Mouse (Mus musculus): ENCODE measurements around the gene Dpt. TPM values are rescaled to one million over a fixed set of nuclear protein-coding genes. Genes with fewer than 3 reads are reported as not detected.
"Not testable (repeated sequence)": the region's sequence is repeated elsewhere in the genome, so short reads cannot be mapped to it uniquely, and the experiment has no call there.

The Dpt gene
- polyA plus RNA-seq, 1 experiment from 2014 or later, result 8.4 TPM

- Histone ChIP-seq H3K9ac (no peak overlapping the region), H3K4me2 (no peak overlapping the region), H3K4me3 (no peak overlapping the region), H3K9me3 (no peaks in the 10 kb centered on the region), H3K36me3 (no peaks in the 10 kb centered on the region), H3K27ac (replicated peaks) (no peak overlapping the region), H3K4me1 (no peaks in the 10 kb centered on the region), H3K27me3 (replicated peaks) (no peaks in the 10 kb centered on the region)
- no peak for ATAC-seq (ENCODE audit: extremely low read depth, insufficient number of reproducible peaks, low FRiP score, low TSS enrichment)
- 81% methylated on average over 1 of the region's 1 CpGs for WGBS
Measured at GRCm38 (mm10) chr1:164821307-164821706, 24.9 kb downstream of the Dpt start.

DNA sequence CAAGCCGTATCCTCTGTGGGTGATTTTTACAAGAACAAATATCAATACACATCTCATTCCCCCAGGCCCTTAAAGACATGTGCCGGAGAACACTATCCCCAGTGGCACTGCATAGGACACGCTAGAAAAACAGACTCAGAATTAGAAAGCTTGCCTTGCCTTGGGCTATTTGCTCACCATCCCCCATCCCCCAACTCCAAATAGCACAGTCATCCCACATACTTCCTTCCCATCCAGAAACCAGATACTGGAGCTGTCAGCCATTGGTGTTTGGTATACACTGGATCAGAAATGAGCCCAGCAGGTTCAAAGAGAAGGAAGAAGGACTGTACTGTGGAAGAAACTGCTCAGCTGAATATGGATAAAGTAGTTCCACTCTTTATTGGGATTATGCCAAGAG, 25.4 kb downstream of the Dpt start:
- no peak overlapping the region for H3K4me3 ChIP-seq
- no peaks in the 10 kb centered on the region for H3K36me3 ChIP-seq
- H3K4me1 ChIP-seq, result no peaks in the 10 kb centered on the region
- WGBS, result 70% methylated on average over 3 of the region's 3 CpGs
- H3K9me3 ChIP-seq, result no peaks in the 10 kb centered on the region
- no peak overlapping the region for H3K4me2 ChIP-seq
- no peak overlapping the region for H3K9ac ChIP-seq
- no peaks in the 10 kb centered on the region for H3K27me3 ChIP-seq (replicated peaks)
- H3K27ac ChIP-seq (replicated peaks), result no peak overlapping the region
- no peak for ATAC-seq (ENCODE audit: extremely low read depth, insufficient number of reproducible peaks, low FRiP score, low TSS enrichment)

DNA sequence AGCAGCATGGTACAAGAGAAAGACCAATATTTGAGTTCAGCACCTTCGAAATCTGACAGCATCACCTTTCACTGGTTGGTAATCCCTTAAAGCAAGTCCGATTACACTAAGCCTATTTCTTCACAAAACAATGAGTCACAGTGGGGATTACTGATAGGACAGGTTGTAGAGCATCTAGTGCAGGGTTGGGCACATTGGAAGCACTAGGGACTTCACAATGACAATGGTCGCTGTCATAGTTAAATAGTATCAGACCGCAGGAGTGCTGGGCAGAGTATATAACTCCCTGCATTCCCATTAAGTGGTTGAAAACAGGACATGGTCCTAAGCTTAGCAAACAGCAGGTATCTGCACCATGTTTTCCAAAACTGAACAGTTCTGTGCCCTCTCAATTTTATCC, 25.8 kb downstream of the Dpt start:
- Histone ChIP-seq H3K27ac (replicated peaks) (no peak overlapping the region), H3K36me3 (no peaks in the 10 kb centered on the region), H3K9me3 (no peaks in the 10 kb centered on the region), H3K4me1 (no peaks in the 10 kb centered on the region), H3K27me3 (replicated peaks) (no peaks in the 10 kb centered on the region), H3K9ac (no peak overlapping the region), H3K4me3 (no peak overlapping the region), H3K4me2 (no peak overlapping the region)
- no peak for ATAC-seq (ENCODE audit: extremely low read depth, insufficient number of reproducible peaks, low FRiP score, low TSS enrichment)
- 68% methylated on average over 4 of the region's 4 CpGs for WGBS

GRCm38 (mm10) chr1:164824896-164825295, 28.5 kb downstream of the Dpt start:
- Histone ChIP-seq H3K27ac (replicated peaks) (no peak overlapping the region), H3K9ac (no peak overlapping the region), H3K9me3 (no peaks in the 10 kb centered on the region), H3K27me3 (replicated peaks) (no peaks in the 10 kb centered on the region), H3K4me2 (no peak overlapping the region), H3K36me3 (no peaks in the 10 kb centered on the region), H3K4me3 (no peak overlapping the region), H3K4me1 (no peaks in the 10 kb centered on the region)
- WGBS, result 52% methylated on average over 2 of the region's 2 CpGs
- no peak for ATAC-seq (ENCODE audit: extremely low read depth, insufficient number of reproducible peaks, low FRiP score, low TSS enrichment)

DNA sequence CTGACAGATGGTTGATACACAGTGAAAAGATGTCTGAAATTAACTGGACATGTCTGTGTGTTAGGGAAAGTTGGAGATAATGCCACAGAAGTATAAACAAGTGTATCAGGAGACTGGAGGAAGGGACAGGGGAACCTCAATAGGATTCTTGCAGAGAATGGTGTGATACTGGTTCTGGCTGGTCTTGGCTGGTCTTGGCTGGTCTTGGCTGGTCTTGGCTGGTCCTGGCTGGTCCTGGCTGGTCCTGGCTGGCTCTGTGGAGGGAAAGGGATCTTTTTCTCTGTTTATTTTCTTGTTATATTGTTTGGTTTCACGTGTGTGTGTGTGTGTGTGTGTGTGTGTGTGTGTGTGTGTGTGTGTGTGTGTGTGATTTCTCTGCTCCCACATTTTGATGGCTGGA, 33.4 kb downstream of the Dpt start:
- no peak overlapping the region for H3K27ac ChIP-seq (replicated peaks)
- H3K4me3 ChIP-seq, result no peak overlapping the region
- 13% methylated on average over 1 of the region's 1 CpGs for WGBS
- no peak overlapping the region for H3K9ac ChIP-seq
- no peaks in the 10 kb centered on the region for H3K4me1 ChIP-seq
- H3K36me3 ChIP-seq, result no peaks in the 10 kb centered on the region
- H3K4me2 ChIP-seq, result no peak overlapping the region
- ATAC-seq (ENCODE audit: extremely low read depth, insufficient number of reproducible peaks, low FRiP score, low TSS enrichment), result no peak
- H3K27me3 ChIP-seq (replicated peaks), result no peaks in the 10 kb centered on the region
- H3K9me3 ChIP-seq, result no peaks in the 10 kb centered on the region

DNA sequence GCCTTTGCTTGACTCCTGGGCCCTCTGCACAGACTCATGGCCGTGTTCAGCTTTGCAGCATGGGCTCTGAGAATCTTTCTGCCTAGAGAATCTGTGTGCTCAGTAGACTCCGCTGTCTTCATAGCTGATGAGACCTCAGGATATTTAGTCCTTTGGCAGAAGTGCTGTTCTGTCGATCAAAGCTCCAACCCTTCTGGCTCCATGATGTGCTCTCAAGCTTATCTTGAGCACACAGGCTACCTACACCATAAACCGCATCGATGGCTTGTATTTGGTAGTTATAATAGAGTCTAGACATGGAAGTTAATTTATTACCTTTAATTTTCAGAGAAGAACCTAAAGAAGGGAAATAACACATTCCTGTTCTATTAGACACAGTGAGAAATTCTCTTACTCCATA, 36.0 kb downstream of the Dpt start:
- Histone ChIP-seq H3K36me3 (no peaks in the 10 kb centered on the region), H3K9me3 (no peaks in the 10 kb centered on the region), H3K4me1 (no peaks in the 10 kb centered on the region), H3K27me3 (replicated peaks) (no peaks in the 10 kb centered on the region), H3K4me3 (no peak overlapping the region), H3K27ac (replicated peaks) (no peak overlapping the region), H3K9ac (no peak overlapping the region), H3K4me2 (no peak overlapping the region)
- no peak for ATAC-seq (ENCODE audit: extremely low read depth, insufficient number of reproducible peaks, low FRiP score, low TSS enrichment)
- WGBS, result 77% methylated on average over 5 of the region's 5 CpGs

- Histone ChIP-seq H3K9me3 (peaks cover 5% of the 10 kb centered on the region; the same call in 1 of the 2 replicates), H3K27me3 (replicated peaks) (no peaks in the 10 kb centered on the region), H3K4me3 (no peak overlapping the region), H3K27ac (replicated peaks) (no peak overlapping the region), H3K4me2 (no peak overlapping the region), H3K36me3 (no peaks in the 10 kb centered on the region), H3K4me1 (no peaks in the 10 kb centered on the region), H3K9ac (no peak overlapping the region)
- no peak for ATAC-seq (ENCODE audit: extremely low read depth, insufficient number of reproducible peaks, low FRiP score, low TSS enrichment)
- 71% methylated on average over 7 of the region's 7 CpGs for WGBS
Measured at GRCm38 (mm10) chr1:164848616-164849265, 52.3 kb downstream of the Dpt start.

- H3K27ac ChIP-seq (replicated peaks); H3K9ac ChIP-seq; H3K27me3 ChIP-seq (replicated peaks); ATAC-seq (ENCODE audit: extremely low read depth, insufficient number of reproducible peaks, low FRiP score, low TSS enrichment); H3K36me3 ChIP-seq; H3K4me2 ChIP-seq; H3K4me3 ChIP-seq; H3K9me3 ChIP-seq: not testable (repeated sequence)
- 21% methylated on average over 2 of the region's 2 CpGs for WGBS
- peaks cover 10% of the 10 kb centered on the region; the same call in 1 of the 2 replicates for H3K4me1 ChIP-seq
Measured at GRCm38 (mm10) chr1:164855700-164856099, 59.3 kb downstream of the Dpt start.

GRCm38 (mm10) chr1:164859952-164860351, 63.5 kb downstream of the Dpt start:
- peaks cover 10% of the 10 kb centered on the region; the same call in 1 of the 2 replicates for H3K4me1 ChIP-seq
- H3K27me3 ChIP-seq (replicated peaks), result no peaks in the 10 kb centered on the region
- no peak overlapping the region for H3K9ac ChIP-seq
- no peaks in the 10 kb centered on the region for H3K9me3 ChIP-seq
- no peaks in the 10 kb centered on the region for H3K36me3 ChIP-seq
- WGBS, result 61% methylated on average over 11 of the region's 11 CpGs
- no peak overlapping the region for H3K4me3 ChIP-seq
- H3K4me2 ChIP-seq, result no peak overlapping the region
- H3K27ac ChIP-seq (replicated peaks), result no peak overlapping the region
- ATAC-seq (ENCODE audit: extremely low read depth, insufficient number of reproducible peaks, low FRiP score, low TSS enrichment), result no peak

DNA sequence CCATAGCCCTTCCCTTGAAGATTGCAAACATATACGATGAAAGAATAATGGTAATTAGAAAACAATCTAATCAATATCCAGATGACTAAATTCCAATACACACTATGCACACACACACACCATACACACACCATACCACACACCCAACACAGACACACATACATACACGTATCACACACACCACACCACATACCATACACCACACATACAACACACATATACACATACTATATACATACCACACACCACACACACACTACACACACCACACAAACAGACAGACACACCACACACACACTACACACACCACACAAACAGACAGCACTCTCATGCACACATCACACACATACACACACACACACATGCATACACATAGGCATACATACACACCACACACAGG, 64.3 kb downstream of the Dpt start:
- H3K4me3 ChIP-seq, result no peak overlapping the region
- no peaks in the 10 kb centered on the region for H3K27me3 ChIP-seq (replicated peaks)
- no peaks in the 10 kb centered on the region for H3K36me3 ChIP-seq
- ATAC-seq (ENCODE audit: extremely low read depth, insufficient number of reproducible peaks, low FRiP score, low TSS enrichment), result no peak
- H3K4me2 ChIP-seq, result no peak overlapping the region
- H3K9ac ChIP-seq, result no peak overlapping the region
- H3K9me3 ChIP-seq, result no peaks in the 10 kb centered on the region
- WGBS, result 94% methylated on average over 2 of the region's 2 CpGs
- peaks cover 6% of the 10 kb centered on the region; the same call in 1 of the 2 replicates for H3K4me1 ChIP-seq
- H3K27ac ChIP-seq (replicated peaks), result no peak overlapping the region

- Histone ChIP-seq H3K9me3 (no peaks in the 10 kb centered on the region), H3K4me3 (no peak overlapping the region), H3K36me3 (no peaks in the 10 kb centered on the region), H3K27me3 (replicated peaks) (no peaks in the 10 kb centered on the region), H3K4me2 (no peak overlapping the region), H3K9ac (no peak overlapping the region), H3K27ac (replicated peaks) (no peak overlapping the region), H3K4me1 (0 out of 2 replicates have a peak, but pooled peaks cover 6% of the 10 kb centered on the region)
- ATAC-seq (ENCODE audit: extremely low read depth, insufficient number of reproducible peaks, low FRiP score, low TSS enrichment), result no peak
- 64% methylated on average over 4 of the region's 4 CpGs for WGBS
Measured at GRCm38 (mm10) chr1:164861501-164861900, 65.1 kb downstream of the Dpt start.
